Mouse (Mus musculus) kidney, embryonic 14.5 days (tissue): Measurements from ENCODE around the gene Hsd17b2. TPM values are rescaled to one million over a fixed set of nuclear protein-coding genes. Genes with fewer than 3 reads are reported as not detected.

Experiments
- ATAC-seq: fragments of 200-750 bp; cut with Nextera tagmentation; 2 replicates; pipeline ENCODE4 v1.8.0; 2017; ENCODE audit warnings: moderate number of reproducible peaks, mild to moderate bottlenecking, moderate TSS enrichment, moderate library complexity; ENCODE audit not compliant: low FRiP score, low TSS enrichment
- H3K27ac ChIP-seq: fragments of 300-500 bp; sonication (generic); 2 replicates; pipeline ENCODE4 v1.5.1; 2014; ENCODE audit warnings: low read depth, mild to moderate bottlenecking, low read length, moderate library complexity, mixed read lengths
- H3K27me3 ChIP-seq: fragments of 300-500 bp; sonication (generic); 2 replicates; pipeline ENCODE4 v1.6.1; 2014; ENCODE audit warnings: mild to moderate bottlenecking, low read length; ENCODE audit not compliant: control insufficient read depth, insufficient read depth
- H3K36me3 ChIP-seq: fragments of 300-500 bp; sonication (generic); 2 replicates; pipeline ENCODE4 v1.6.1; 2014; ENCODE audit warnings: low read length, mixed read lengths; ENCODE audit not compliant: control insufficient read depth, insufficient read depth
- H3K4me1 ChIP-seq: fragments of 300-500 bp; sonication (generic); 2 replicates; pipeline ENCODE4 v1.6.1; 2014; ENCODE audit warnings: low read length, mixed read lengths; ENCODE audit not compliant: control insufficient read depth, insufficient read depth
- H3K4me2 ChIP-seq: fragments of 300-500 bp; sonication (generic); replicated peaks from 2 replicates; pipeline ENCODE4 v1.6.1; 2014; ENCODE audit warnings: low read depth, mild to moderate bottlenecking, low read length
- H3K4me3 ChIP-seq: fragments of 300-500 bp; sonication (generic); 2 replicates; pipeline ENCODE4 v1.5.1; 2014; ENCODE audit warnings: mild to moderate bottlenecking, low read length
- H3K9ac ChIP-seq: fragments of 300-500 bp; sonication (generic); 2 replicates; pipeline ENCODE4 v1.6.1; 2014; ENCODE audit warnings: low read depth, mild to moderate bottlenecking, low read length, moderate library complexity
- H3K9me3 ChIP-seq: fragments of 300-500 bp; sonication (generic); 2 replicates; pipeline ENCODE4 v1.6.1; 2016; ENCODE audit warnings: low read length; ENCODE audit not compliant: control insufficient read depth
- WGBS: fragments of 180-500 bp; shearing (Covaris S2); extraction: QIAGEN DNeasy Blood & Tissue Kit; methylation state at CpG from one replicate; pipeline ENCODE4 v1.1.7; 2014; 5-methylcytosine and 5-hydroxymethylcytosine counted together
- polyA plus RNA-seq: library from polyadenylated mRNA; unstranded; fragments of >200 nt; fragmentation: Nextera tagmentation; extraction: Ambion mirVana; gene quantifications from 2 replicates; pipeline ENCODE4 v1.2.1, GENCODE M21; 2014

The Hsd17b2 gene
- polyA plus RNA-seq, 1 experiment from 2014 or later = 0.34 TPM

DNA sequence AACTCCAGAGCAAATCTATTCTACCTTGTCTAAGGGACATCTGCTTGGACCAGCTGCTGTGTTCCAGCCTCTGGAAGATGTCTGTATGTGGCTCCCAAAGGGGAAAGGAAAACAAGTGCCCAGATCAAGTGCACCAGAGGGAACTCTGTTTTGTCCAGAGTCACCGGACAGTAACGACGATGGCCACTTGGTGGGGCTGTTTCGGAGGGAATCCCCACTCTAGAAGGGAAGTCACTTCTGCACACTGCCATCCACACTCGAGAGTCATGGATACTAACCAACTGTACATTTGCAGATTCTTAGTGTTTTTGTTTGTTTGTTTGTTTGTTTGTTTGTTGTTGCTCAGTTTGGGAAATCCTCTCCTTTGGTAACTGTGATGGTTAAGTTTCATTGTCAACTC lies 4.5 kb upstream of the Hsd17b2 start:
- Histone ChIP-seq H3K4me3 (no peak overlapping the region), H3K4me2 (no peak overlapping the region), H3K4me1 (no peaks in the 10 kb centered on the region), H3K36me3 (no peaks in the 10 kb centered on the region), H3K27ac (no peak overlapping the region), H3K9ac (no peak overlapping the region), H3K27me3 (no peaks in the 10 kb centered on the region), H3K9me3 (no peaks in the 10 kb centered on the region)
- 38% methylated on average over 5 of the region's 5 CpGs for WGBS
- ATAC-seq = no peak

DNA sequence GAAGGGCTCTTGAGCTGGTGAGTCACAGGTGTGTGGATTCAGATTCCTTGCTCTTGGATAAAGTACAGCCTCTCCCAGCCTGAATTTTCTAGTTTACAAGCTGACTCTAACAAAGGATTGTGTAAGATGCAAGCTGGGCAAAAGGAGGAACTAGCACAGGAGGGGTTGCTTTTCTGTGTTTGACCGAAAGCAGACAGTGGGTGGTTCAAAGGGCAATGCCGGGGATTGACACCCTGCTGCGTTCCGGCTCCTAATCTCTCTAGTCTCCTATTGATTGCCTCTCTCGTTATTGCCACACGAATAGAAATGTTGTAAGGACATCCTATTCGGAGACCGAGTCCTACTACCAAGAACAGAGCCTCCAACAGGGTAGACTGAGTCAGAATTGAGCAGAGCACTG lies 1.0 kb upstream of the Hsd17b2 start:
- H3K9me3 ChIP-seq = no peaks in the 10 kb centered on the region
- 75% methylated on average over 8 of the region's 8 CpGs for WGBS
- no peak for ATAC-seq
- no peak overlapping the region for H3K27ac ChIP-seq
- H3K4me3 ChIP-seq = no peak overlapping the region
- H3K4me2 ChIP-seq = no peak overlapping the region
- H3K27me3 ChIP-seq = no peaks in the 10 kb centered on the region
- H3K36me3 ChIP-seq = no peaks in the 10 kb centered on the region
- no peak overlapping the region for H3K9ac ChIP-seq
- no peaks in the 10 kb centered on the region for H3K4me1 ChIP-seq

DNA sequence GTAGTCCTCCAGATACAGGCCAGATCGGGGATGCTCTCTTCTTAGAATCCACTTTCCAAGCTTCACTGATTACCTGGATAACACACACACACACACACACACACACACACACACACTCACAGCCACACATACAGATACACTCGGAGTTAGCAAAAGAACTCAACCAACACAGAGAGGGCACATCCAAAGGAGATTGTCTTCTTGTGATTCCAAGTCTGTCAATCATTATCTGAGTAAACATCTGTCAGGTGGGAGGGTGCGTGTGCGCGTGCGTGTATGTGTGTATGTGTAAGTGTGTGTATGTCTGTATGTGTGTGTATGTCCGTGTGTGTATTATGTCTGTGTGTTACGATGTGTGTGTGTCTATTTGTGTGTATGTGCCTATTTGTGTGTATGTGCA lies 458 bp upstream of the Hsd17b2 start:
- no peak overlapping the region for H3K9ac ChIP-seq
- ATAC-seq = no peak
- H3K9me3 ChIP-seq = no peaks in the 10 kb centered on the region
- H3K4me1 ChIP-seq = no peaks in the 10 kb centered on the region
- 89% methylated on average over 8 of the region's 8 CpGs for WGBS
- no peak overlapping the region for H3K27ac ChIP-seq
- H3K4me2 ChIP-seq = no peak overlapping the region
- H3K27me3 ChIP-seq = no peaks in the 10 kb centered on the region
- no peak overlapping the region for H3K4me3 ChIP-seq
- no peaks in the 10 kb centered on the region for H3K36me3 ChIP-seq

DNA sequence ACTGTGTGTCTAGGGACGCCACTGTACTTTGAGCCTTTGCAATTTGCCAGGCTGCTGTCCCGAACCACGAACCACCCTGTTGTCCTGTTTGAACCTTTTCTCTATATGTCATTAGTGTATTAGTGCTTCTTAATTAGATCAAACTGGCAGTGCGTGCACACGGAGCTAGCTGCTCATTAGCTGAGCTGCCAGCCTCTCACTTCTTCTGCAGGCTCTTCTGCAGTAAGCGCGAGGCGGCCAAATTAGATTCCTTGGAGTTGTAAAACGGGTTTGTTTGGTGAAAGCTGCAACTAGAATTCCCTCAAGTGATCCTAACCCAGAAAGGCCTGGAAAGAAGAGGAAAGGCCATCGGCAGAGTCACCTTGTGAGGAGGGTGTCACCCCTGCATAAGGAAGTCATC lies 997 bp downstream of the Hsd17b2 start:
- no peak overlapping the region for H3K9ac ChIP-seq
- no peaks in the 10 kb centered on the region for H3K4me1 ChIP-seq
- no peak overlapping the region for H3K27ac ChIP-seq
- no peak overlapping the region for H3K4me2 ChIP-seq
- H3K27me3 ChIP-seq = no peaks in the 10 kb centered on the region
- H3K9me3 ChIP-seq = no peaks in the 10 kb centered on the region
- H3K4me3 ChIP-seq = no peak overlapping the region
- no peak for ATAC-seq
- H3K36me3 ChIP-seq = no peaks in the 10 kb centered on the region
- WGBS = 31% methylated on average over 10 of the region's 10 CpGs

DNA sequence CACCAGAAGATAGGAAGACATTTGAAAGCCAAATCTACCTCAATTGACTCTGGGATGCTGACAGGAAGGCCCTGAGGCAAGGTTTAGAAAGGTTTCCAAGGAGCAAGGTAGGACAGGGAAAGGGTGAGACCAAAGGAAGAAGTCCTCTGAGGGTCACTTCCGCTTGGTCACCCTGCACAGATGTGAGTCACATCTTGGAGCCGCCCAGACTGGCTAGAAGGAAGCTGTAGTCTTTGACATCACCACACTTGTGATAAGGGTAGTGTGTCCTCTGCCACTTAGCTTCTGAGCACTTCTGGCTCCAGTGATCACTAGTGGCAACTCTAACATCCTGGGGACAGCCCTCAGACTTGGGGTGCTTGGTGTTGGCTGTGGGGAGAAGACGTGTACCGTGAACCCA lies 4.4 kb downstream of the Hsd17b2 start:
- Histone ChIP-seq H3K4me1 (no peaks in the 10 kb centered on the region), H3K4me3 (no peak overlapping the region), H3K9ac (no peak overlapping the region), H3K27ac (no peak overlapping the region), H3K36me3 (no peaks in the 10 kb centered on the region), H3K4me2 (no peak overlapping the region), H3K9me3 (no peaks in the 10 kb centered on the region), H3K27me3 (no peaks in the 10 kb centered on the region)
- no peak for ATAC-seq
- 92% methylated on average over 4 of the region's 4 CpGs for WGBS

DNA sequence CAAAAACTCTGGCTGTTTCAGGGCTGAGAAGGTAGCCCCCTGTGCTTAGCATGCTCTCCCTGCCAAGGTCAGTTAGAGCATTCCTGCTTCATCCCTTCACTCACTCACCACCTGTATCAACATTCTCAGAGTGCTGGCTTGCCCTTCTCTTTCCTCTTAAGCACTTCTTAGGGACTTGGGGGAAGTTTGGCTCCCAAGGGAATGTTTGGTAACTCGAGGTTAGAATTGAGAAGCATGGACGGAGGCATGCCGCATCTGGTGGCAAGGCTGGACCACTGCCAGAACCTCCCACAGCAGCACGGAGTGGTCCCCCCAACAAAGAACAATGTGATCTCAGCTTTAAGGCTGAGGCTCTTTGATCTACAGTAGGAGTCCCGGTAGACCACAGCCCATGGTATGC lies 10.5 kb downstream of the Hsd17b2 start:
- H3K9ac ChIP-seq = no peak overlapping the region
- no peak for ATAC-seq
- H3K36me3 ChIP-seq = no peaks in the 10 kb centered on the region
- H3K4me3 ChIP-seq = no peak overlapping the region
- WGBS = 51% methylated on average over 5 of the region's 5 CpGs
- no peak overlapping the region for H3K4me2 ChIP-seq
- no peaks in the 10 kb centered on the region for H3K27me3 ChIP-seq
- H3K4me1 ChIP-seq = no peaks in the 10 kb centered on the region
- H3K9me3 ChIP-seq = no peaks in the 10 kb centered on the region
- H3K27ac ChIP-seq = no peak overlapping the region

DNA sequence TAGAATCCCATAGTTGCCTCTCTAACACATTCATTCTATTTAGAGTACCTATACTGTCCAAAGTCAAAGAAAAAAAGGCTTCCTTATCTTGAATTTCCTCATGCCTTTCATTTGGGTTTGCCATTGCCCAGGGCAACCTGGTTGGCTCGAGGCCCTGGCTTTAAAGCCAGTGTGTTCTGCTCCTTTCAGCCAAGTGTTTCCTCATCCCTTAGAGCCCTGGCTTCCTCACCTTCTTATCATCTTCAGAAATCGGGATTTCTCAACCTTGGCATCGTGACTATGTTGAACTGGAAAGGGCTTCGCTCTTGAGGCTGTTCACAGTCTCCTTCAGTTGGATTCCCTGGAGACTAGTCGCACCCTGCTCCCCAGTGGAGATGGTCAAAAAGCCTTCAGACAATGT lies 12.9 kb downstream of the Hsd17b2 start:
- Histone ChIP-seq H3K36me3 (no peaks in the 10 kb centered on the region), H3K9me3 (no peaks in the 10 kb centered on the region), H3K4me2 (no peak overlapping the region), H3K27me3 (no peaks in the 10 kb centered on the region), H3K4me1 (no peaks in the 10 kb centered on the region), H3K4me3 (no peak overlapping the region), H3K9ac (no peak overlapping the region), H3K27ac (no peak overlapping the region)
- no peak for ATAC-seq
- 88% methylated on average over 5 of the region's 5 CpGs for WGBS

DNA sequence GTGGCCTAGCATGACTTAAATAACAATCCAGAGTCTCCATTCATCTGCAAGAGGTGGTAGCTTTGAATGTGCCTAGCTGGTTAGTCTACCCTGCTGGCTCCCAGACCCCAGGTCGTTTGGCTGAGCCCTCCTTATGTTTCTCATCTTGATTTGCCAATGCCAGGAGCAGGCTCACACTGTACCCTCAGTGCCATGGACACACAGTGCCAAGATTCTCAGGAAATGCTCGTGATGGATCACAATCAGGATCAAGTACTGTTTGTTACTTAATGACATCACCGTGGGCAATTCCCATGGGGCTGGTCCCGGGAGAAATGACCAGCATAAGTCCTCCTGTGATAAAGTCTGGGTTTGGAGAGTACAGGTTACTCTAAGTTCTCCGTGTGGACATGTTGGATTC lies 14.2 kb downstream of the Hsd17b2 start:
- no peak for ATAC-seq
- Histone ChIP-seq H3K9me3 (no peaks in the 10 kb centered on the region), H3K4me3 (no peak overlapping the region), H3K27ac (no peak overlapping the region), H3K4me2 (no peak overlapping the region), H3K4me1 (no peaks in the 10 kb centered on the region), H3K27me3 (no peaks in the 10 kb centered on the region), H3K36me3 (no peaks in the 10 kb centered on the region), H3K9ac (no peak overlapping the region)
- 74% methylated on average over 5 of the region's 5 CpGs for WGBS

DNA sequence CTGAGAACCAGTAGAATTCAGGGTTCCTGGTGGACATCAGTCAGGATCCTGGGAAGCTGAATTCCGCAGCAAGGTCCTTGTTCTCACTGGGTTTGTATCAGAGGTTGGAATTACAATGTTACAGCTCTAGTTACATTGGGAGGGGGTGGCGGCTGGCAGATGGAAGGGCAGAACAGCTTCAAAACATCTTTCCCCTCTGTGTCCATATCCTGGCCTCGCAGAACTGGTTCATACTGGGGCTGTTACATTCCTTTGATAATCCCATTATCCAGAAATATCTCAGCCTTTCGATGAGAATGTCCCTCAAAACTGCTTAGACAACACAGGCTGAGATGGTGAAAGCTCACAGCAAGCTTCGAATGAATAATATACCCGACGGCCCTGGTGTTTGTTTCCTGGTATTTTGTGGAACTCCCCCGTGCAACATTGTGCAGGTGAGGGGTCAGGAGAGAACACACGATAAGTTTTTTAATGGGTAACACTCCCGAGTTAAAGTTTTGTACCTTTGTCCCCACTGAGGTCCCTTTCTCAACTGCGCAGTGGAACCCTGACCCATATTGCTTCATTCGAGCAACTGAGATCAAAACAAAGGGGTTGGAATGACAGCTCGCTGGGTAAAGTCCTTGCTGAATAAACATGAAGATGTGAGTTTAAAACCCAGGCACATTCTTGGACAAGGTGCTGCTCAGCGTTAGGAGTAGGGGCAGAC lies 16.6 kb downstream of the Hsd17b2 start:
- no peak overlapping the region for H3K9ac ChIP-seq
- WGBS = 81% methylated on average over 14 of the region's 14 CpGs
- no peaks in the 10 kb centered on the region for H3K27me3 ChIP-seq
- no peak overlapping the region for H3K4me2 ChIP-seq
- no peak overlapping the region for H3K4me3 ChIP-seq
- ATAC-seq = no peak
- H3K36me3 ChIP-seq = no peaks in the 10 kb centered on the region
- H3K9me3 ChIP-seq = no peaks in the 10 kb centered on the region
- H3K27ac ChIP-seq = no peak overlapping the region
- no peaks in the 10 kb centered on the region for H3K4me1 ChIP-seq
